Mouse (Mus musculus): ENCODE data around the gene Depp1.

Depp1 gene

DNA sequence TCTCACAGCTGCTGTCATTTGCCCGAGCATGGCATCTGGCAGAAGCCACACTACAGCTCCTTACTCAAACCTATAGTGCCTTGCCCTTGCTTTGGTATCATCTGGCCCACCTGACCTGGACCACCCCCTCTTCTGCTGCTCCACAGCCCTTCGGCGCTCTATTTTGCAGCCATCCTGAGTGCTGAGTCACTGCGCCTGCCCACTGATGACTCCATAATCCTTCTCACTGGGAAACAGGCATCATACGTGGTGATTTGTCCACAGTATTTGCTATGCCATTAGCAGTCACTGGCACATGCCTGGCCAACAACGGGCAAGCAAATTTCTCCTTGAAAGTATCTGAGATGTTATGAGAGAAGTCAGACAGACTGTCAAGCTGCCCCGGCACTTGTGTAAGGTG is 598 bp upstream of the Depp1 start:
- no peak for DNase-seq (ENCODE audit: low spot score in 2 of 2)

DNA sequence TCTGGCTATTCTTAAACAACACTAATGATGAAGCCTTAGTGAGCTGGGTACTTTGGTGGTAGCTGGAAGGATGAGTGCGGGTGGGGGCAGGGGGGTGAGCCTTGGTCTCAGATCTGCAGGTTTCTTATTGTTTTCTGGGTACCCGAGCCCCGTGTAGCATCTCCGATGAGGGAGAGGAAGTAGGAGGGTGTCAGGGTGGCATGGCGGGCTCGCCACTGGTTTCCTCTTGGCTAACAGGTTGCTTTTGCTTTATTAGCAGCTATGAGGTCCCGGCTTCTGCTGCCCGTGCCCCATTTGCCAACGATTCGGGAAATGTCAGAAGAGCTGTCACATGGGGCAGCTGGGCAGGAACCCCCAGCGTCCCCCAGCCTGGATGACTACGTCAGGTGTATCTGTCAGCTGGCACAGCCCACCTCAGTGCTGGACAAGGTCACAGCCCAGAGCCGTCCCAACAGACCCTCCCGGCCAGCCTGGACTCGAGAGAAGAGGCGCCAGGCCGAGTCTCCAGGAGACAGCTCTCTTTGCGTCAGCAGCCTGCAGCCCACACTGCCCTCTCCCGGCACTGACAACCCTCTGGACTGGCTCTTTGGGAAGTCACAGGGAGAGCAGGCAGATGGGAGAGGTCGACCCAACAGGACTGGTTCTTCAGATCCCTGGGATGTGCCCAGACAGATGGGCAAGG is 1.2 kb downstream of the Depp1 start:
- no peak for DNase-seq (ENCODE audit: low spot score in 2 of 2)

DNA sequence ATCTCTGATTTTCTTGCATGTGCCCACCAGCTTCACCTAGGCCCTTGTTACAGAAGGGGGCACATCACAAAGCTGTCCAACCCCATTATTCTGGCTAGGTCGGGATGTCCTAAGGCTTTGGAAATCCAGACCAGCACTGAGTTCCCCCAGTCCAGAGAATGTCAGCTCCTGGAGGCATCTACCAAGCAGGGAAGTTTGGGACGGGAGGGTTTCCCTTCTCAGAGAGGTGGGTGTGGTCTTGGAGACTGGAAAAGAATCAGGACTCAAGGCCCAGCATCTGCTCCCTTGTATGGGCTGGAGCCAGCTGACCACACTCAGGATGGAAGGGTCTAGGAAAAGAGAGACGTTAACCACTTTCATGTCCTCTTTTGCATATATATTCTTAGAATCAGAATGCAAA is 2.8 kb downstream of the Depp1 start:
- no peak for DNase-seq (ENCODE audit: low spot score in 2 of 2)

DNA sequence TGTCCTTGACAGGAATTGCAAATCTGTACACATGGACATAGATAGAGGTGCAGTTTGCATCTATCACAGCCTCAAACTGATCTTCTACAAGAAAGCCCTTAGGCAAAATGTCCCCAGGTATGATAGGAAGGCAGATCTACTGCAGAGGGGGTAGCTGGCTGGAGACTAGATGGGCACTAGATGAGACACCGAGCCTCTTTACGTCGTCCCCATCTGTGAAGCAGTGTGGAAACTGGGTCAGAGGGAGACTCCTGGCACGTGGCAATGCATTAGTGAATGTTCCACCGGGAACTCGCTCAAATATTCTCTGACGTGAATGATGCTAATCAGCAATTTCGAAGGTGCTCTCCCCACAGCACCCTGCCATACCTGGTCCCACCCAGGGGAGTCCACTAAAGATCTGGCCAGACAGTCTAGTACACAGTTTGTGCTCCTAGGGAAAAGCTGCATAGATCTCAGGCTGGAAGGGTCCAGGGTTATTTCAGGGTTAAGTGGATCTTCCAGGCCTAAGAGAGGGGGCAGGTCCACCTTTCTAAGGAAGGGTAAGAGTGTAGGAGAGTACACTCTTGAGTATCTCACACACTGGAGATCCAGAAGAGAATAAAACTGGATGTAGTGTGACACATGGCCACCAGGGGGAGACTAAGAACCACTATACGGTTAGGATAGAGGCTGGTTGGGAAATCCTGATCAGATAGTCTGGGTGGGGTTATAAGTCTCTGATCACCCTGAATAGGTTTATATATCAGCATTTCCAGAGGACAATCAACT is 3.5 kb downstream of the Depp1 start:
- peak in 1 of 2 experiments; percentile 69 for DNase-seq (ENCODE audit: low spot score in 2 of 2)

DNA sequence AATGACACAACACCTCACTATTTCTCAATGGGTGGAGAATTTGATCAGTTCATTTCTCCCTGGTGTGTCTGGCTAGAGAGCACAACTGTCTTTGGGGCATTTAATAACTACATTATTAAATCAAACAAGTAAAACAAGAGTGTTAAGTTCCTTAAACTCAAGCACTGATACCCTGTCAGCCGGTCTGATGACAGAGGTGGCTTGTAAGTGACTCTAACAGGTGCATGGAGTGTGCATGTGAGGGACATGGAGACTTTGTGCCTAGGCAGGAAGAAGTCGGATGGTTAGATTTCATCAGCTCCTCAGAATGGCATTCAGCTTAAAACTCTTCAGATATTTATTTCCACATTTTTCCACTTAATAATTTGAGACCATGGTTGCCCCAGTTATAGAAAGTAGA is 13.0 kb downstream of the Depp1 start:
- no peak for DNase-seq (ENCODE audit: low spot score in 2 of 2)

DNA sequence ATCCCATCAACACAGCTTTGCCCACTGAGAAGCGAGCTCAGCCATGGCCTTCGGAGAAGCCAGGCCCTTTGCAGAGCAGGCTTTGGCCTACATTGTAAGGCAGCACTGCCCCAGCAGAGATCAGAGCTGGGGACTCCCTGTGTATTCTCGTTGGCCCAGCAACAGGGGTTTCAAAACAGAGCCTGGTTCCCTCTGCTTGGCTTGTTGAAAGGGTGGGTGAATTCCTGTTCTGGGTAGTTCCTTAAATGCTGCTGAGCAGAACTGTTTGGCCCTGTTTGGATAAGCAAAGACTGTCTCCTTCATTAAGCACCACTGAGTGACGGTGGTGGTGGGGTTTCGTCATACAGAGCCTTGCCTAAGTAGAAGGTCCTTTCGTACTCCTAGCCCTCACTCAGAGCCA is 13.6 kb downstream of the Depp1 start:
- no peak for DNase-seq (ENCODE audit: low spot score in 2 of 2)

DNA sequence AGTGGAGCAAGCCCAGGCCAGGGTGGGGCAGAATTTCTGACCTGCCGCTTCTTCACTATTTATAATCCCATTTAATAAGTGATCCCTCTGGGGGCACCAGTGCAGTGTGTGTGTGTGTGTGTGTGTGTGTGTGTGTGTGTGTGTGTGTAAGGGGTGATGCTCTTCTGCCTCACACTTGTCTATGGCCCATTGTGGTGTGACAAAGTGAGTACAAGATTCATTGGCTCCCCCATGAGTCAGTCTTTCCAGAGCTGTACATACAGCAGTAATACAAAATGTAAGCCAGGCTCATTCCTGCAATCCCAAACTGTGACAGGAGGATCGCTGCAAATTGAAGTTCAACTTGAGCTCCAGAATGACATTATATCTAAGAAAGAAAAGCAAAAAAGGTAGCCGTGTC is 14.4 kb downstream of the Depp1 start:
- DNase-seq (ENCODE audit: low spot score in 2 of 2), result no peak

DNA sequence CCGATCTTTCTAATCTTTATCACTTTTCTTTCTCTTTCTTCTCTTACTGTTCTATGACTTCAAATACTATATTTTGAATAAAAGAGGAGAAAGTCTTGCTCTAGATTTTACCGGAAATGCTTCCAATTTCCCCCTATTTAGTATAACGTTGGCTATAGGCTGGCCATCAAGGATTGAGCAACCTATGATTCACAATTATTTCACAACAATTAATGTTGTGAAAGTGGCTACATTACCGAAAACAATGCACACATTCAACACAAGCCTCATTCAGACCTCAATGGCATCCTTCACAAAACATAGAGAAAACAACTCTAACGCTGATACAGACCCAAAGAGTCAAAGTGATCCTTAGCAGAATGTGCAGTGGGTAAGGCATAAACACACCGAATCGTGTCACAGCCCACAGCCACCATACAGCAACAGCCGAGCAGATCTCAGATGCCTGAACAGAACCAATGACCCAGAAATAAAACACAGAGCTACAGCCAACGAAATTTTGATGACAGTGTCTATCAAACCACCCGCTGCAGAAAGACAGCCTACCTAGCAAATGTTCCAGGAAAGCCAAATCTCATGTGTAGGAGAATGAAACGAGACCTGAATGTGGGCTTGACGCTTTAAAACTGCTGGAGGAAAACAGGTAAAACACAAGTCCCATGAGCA is 15.8 kb downstream of the Depp1 start:
- DNase-seq (ENCODE audit: low spot score in 2 of 2), result no peak

DNA sequence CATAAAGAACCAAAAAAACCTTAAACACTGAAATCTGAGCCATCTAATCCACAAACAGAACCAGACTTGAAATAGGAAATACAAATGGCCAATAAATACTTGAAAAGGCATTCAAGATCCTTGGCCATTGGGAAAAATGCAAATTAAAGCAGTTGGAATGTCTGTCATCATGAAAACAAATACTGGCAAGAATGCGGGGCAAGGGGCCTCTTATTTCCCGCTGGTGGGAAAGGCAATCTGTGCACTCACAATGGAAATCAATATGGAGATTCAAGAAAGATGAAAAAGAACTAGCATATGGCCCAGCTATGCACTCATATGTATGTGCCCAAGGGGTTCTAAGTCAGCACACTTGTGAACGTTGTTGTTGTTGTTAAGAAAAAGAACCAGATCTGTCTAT is 16.5 kb downstream of the Depp1 start:
- DNase-seq (ENCODE audit: low spot score in 2 of 2), result no peak

DNA sequence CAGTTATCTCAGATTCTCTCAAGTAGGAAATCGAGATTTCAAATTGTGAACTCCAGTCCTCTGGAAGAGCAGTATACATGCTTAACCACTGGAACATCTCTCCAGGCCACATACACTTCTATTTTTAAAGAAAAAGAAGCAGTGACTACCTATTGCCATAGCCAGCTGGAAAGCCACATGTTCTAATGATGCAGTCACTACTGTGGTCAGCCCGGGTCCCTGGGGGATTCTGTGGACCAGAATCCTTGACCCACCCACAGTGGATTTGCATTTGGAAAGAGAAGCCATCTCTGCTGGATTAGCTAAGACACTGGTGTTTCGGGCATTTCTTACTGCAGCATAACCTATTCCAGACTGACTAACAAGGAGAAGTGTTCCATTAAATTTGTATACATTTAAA is 17.0 kb downstream of the Depp1 start:
- no peak for DNase-seq (ENCODE audit: low spot score in 2 of 2)

DNA sequence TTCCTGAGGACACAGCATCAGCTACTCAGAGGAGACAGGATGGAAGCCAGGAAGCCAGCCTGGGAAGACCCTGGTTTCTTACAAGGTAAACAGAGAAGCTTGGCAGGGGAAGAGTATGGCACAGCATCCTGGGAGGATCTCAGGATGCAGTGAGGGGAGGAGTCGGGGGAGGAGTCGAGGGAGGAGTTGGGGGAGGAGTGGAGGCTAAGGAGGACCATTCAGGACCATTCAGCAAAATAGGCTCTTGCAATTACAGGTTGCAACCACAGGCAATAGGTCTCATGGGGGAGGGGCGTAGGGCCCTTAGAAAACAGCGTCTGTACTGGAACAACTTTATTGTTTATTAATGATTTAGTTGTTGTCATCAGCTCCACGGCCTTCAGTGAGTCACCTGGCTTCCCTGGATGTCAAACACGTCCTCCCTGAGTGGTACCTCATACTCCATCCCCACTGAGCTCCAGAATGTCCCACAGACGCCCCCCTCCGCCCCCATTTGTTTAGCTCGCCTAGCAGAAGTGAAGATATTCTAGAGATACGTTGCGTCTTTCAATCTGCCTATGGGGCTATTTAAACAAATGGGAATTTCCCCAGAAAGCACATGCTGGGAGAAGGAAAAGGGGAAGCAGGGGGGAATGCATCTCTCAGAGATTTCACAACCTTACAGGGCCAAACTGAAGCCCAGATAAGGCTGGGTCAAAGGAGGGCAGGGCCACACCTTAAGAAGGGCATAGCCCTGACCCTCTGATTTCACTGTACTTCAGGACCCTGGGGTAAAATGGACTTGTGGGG is 18.5 kb downstream of the Depp1 start:
- no peak for DNase-seq (ENCODE audit: low spot score in 2 of 2)

DNA sequence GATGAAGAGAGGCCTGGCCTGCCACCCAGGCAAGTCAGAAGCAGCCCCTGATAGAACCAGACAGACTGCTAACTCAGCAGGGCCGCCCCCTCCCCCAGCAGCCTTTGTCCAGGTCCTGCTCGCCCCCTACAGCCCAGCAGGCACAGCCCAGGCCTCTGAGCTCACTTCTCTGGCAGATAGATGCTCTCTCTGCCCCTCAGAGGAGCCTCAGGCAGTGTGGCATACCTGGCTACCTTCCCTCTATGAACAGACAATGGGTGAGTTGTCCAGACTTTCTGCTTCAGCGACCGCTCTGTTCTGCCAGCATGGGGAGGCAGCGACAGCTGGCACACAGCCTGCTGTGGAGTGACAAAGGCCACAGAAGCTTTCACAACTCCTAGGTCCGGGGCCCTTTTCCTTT is 19.7 kb downstream of the Depp1 start:
- DNase-seq (ENCODE audit: low spot score in 2 of 2), result no peak

DNA sequence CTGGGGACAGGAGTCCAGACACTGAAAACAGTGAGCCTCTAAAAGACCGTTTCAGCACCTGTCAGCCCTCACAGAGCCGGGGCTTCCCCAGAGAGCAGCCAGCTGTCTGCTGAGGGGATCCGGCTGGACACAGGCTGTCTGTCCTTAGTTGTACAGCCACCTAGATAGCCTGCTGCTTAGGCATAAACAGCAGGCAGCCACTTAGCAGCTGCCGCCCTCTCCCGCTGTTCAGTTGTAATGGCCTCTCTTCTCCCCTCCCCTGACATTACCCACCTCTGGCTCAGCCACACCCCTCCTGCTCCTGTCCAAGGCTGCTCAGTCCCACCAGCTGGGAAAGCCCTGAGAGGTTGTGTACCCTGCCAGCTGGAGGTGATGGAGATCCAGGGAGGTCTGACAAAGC is 20.6 kb downstream of the Depp1 start:
- no peak for DNase-seq (ENCODE audit: low spot score in 2 of 2)

DNA sequence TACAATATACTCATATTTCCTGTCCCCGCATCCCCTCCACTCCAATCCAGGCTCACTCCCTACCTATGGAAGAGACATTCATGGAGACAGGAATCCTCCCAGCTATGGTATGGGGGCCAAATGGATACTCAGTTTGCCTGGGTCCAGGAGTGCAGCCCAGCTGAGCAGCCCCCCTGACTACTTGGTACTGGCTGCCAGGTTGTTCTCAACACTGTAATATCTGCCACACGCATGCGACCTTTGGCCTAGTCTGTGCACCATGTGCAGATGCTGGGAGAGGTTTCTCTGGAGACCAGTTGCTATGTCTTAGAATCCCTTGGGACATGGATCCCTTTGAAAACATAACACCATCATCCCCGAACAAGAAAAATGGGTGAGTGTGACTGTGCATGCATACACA is 21.4 kb downstream of the Depp1 start:
- no peak for DNase-seq (ENCODE audit: low spot score in 2 of 2)

DNA sequence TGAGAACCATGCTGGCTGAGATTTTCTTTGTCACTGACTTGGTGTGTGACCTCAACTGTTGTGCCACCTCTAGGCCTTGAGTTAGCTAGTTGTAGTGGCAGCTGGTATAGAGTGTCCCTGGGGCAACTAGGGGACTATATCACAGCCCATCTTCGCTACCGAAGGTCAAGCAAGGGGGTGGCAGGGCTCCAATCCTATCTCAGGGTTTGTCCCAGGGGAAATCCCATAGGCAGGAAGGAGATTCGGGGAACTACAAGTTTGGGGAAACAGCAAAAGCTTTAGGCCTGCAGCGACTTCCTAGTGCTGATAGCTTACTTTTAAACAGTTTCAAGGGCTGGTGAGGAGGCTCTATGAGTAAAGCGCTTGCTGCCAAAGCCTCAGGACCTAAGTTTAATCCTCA is 21.9 kb downstream of the Depp1 start:
- DNase-seq (ENCODE audit: low spot score in 2 of 2), result no peak

DNA sequence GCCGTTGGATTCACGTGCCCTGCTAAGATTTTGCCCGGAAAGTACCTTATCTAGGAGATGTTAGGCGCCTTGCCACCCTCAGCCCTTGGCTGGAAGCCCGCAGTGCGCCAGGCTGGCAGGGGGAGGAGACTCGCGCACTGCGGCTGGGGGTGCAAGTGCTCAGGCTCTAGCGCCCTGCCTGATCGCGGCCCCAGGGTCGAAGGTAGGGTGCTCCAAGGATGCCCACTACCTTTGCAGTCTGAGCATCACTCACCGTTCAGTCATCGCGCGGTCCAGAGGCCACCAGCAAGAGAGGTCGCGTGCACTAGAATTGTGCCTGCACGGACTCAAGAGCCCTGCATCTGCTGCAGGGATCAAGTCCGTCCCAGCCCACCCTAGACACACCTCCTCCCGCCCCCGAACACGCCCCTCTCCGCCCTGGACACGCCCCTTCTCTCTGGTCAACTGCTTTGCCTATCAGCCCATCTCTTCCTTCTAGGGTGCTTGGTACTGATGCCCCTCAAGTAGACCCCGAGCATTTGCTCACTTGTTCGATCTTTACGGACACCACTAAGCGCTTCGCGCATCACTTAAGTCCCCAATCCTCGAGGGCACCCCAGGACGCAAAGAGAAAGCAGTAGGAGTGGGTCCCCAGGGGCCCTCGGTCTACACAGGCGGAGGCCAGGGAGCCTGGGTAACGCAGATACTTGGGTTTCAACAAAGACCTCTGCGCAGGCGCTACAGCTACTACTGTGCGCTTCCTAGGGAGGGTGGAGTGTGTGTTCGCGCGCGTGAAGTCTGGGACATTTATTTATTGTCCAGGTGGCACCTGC is 23.3 kb downstream of the Depp1 start, which contains the start of gene Rassf4:
Rassf4 (minus strand) TSS at position 482 of the 812 bp plus-strand sequence.
- peak; percentile 42 to 63 for DNase-seq (ENCODE audit: low spot score in 2 of 2)

DNA sequence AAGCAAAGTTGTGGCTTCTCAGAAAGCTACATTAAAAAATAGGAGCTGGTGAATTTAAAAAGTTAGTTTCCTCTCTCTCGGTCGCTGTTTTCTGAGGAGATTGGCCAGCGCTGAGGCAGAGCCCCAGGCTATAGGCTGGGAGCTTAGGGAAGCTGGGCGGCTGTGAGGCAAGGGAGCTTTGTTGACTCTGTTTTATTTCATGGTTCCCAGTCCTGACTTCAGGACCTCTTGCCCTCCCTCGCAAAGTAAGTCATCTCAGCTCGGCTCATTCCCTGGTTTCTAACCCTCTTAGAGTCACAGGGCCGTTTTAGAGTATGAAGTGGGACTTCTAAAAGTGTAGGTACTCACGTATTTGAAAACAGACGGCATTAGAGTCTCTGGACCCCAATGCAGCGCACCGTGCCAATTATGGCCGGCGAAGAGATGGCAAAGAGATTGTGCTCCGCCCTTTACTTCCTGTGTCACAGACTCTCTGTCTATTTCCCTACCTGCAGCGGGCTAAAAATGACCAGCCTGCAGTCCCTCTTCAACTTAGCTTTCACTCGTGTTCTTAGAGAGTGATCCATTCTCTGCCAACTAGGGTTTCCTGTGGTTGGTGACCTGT is 24.0 kb downstream of the Depp1 start:
- no peak for DNase-seq (ENCODE audit: low spot score in 2 of 2)

DNA sequence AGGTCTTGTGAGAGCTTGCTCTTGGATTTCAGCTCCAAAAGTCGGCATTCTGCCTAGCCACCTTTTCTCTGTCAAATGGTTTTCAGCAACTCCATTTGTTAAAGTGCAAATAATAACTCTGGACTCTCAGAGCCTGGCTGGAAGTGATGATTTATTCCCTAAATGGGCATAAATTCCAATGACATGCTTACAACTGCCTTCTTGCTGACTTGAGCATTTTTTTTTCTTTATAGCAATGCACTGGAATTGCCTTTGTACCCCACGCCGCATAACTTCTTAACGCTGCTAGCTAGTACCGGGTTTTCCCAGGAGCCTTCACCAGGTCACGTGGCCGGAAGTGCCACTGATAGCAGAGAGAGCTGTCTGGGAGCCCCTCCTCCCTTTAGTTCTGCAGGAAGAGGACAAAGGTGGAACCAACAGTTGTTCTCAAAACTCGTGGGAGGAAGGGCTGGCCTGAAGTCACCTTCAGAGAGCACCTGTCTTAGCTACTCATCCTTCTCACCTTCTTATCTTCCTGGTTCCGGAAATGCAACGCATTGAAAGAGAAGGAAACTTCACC is 26.0 kb downstream of the Depp1 start:
- no peak for DNase-seq (ENCODE audit: low spot score in 2 of 2)

DNA sequence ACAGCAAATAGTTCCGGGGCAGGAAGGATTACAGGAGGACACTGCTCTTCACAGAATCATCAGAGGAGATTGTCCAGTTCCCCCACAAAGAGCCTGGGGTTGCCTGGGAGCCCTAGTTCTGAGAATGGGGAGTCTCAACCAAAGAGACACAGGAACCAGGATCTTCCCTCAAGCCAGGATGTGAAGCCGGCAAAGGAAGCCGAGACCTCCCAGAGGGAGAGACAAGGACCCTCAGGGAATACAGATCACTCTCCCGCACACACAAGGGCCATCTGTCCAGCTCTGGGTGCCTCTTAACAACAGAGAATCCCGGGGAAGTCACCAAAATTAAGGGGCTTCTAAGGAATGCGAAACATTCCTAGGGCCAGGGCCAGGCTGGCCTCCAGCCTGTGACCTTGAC is 26.9 kb downstream of the Depp1 start:
- no peak for DNase-seq (ENCODE audit: low spot score in 2 of 2)

DNA sequence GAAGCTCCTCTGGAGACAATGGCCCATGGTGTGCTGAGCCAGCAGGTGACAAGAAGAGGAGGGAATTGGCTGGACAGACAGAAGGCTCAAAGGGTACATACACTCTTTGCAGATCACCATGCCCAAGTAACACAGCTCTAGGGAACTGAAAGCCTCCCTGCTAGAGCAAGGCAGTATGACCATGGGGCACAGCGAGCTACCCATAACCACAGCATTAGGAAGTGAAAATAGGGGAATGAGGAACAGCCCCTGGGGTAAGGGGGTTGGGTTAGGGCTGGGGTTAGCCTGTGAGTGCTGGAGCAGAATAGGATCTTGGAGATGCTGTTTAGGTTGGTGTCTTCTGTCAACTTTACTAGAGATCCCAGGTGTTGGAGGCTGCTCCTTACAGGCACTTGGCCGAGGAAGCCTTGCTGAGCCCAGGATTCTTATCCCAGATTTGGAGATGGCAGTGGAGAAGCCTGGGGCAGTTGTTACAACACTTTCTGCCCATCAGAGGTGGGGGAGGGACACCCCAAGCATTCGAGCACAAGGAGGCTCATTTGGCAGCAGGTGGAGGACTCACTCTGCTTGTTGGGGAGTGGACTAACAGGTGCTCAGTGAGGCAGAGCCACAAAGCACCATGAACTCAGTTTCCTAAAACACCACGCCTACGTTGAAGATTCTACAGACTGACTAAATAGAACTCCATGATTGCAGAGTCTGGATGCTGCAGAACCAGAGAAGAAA is 29.3 kb downstream of the Depp1 start:
- DNase-seq (ENCODE audit: low spot score in 2 of 2), result no peak
